ENCODE assay signal across 8 mouse cellular contexts in the genomic region with DNA sequence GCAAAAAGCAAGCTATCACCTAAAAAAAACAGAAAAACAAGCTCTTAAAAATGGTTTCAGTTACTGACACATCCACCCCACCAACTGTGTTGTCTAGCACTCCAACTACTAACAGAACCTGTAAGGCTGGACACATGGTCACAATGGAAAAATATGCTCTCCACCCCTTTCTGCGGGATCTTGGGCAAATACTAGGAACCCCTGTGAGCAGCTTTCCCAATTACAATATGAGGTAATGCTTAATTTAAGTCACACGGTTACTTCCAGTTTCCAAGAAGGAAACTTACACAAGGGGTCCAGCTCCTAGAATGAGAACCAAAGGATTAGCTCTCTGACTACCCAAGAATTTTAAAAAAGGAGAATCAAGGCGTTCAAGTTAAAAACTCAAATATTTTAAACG. TPM values are rescaled to one million over a fixed set of nuclear protein-coding genes. Genes with fewer than 3 reads are reported as not detected.
DNase-seq lines count a peak whose midpoint lies in the region; ATAC-seq and TF ChIP-seq lines count a peak whose summit lies in the region.

No protein-coding gene starts in this region.

- peak overlapping the region; percentile 85 for H3K4me3 ChIP-seq in E14TG2a.4 (replicated peaks; ENCODE audit: low read length)
- peak overlapping the region; percentile 82 for H3K4me3 ChIP-seq in heart, postnatal 0 days (ENCODE audit: low read depth, low read length)
- H3K4me3 ChIP-seq in lung, embryonic 15.5 days: peak overlapping the region; percentile 99

- peak overlapping the region; percentile 98 for H3K9ac ChIP-seq in heart, postnatal 0 days (replicated peaks; ENCODE audit: low read depth, low read length)
- H3K9ac ChIP-seq in lung, embryonic 15.5 days: peak overlapping the region; percentile 97

- peak; percentile 28 for DNase-seq in adrenal gland, adult 2 months
- DNase-seq in adrenal gland, postnatal 25 days: no peak
- DNase-seq in heart, postnatal 0 days (ENCODE audit: low spot score): peak; percentile 31
- DNase-seq in layer of hippocampus, postnatal 25 days (ENCODE audit: extremely low spot score in 1 of 2, low spot score in 1 of 2): no peak
- DNase-seq in urinary bladder, postnatal 14 days (ENCODE audit: low spot score): no peak
- DNase-seq in adrenal gland, adult 18-20 months (ENCODE audit: low spot score in 2 of 2): no peak

- WGBS in heart, postnatal 0 days: 31% methylated on average over 4 of the region's 4 CpGs
- WGBS in lung, embryonic 15.5 days: 17% methylated on average over 4 of the region's 4 CpGs

- peaks cover 31% of the 10 kb centered on the region for H3K36me3 ChIP-seq in E14TG2a.4 (ENCODE audit: insufficient read depth, low read length)
- H3K36me3 ChIP-seq in heart, postnatal 0 days (replicated peaks; ENCODE audit: control insufficient read depth, insufficient read depth, low read length): peaks cover 23% of the 10 kb centered on the region
- peaks cover 25% of the 10 kb centered on the region for H3K36me3 ChIP-seq in lung, embryonic 15.5 days

- H3K9me3 ChIP-seq in E14TG2a.4 (ENCODE audit: low read length): peaks cover 5% of the 10 kb centered on the region; the same call in 1 of the 2 replicates
- H3K9me3 ChIP-seq in heart, postnatal 0 days (replicated peaks; ENCODE audit: control insufficient read depth, low read length): no peaks in the 10 kb centered on the region
- H3K9me3 ChIP-seq in lung, embryonic 15.5 days: no peaks in the 10 kb centered on the region

- peak overlapping the region; percentile 97 for H3K27ac ChIP-seq in heart, postnatal 0 days (ENCODE audit: low read depth)
- H3K27ac ChIP-seq in lung, embryonic 15.5 days: peak overlapping the region; percentile 24; the same call in 1 of the 2 replicates

- peak overlapping the region; percentile 83 for H3K4me2 ChIP-seq in heart, postnatal 0 days (ENCODE audit: low read depth, low read length)
- H3K4me2 ChIP-seq in lung, embryonic 15.5 days: peak overlapping the region; percentile 75

- H3K4me1 ChIP-seq in E14TG2a.4 (replicated peaks; ENCODE audit: low read depth, low read length): peaks cover 6% of the 10 kb centered on the region
- peaks cover 17% of the 10 kb centered on the region; the same call in 1 of the 2 replicates for H3K4me1 ChIP-seq in heart, postnatal 0 days (ENCODE audit: control insufficient read depth, insufficient read depth)
- peaks cover 14% of the 10 kb centered on the region for H3K4me1 ChIP-seq in lung, embryonic 15.5 days

- H3K27me3 ChIP-seq in E14TG2a.4 (ENCODE audit: insufficient read depth, low read length): peaks cover 35% of the 10 kb centered on the region
- no peaks in the 10 kb centered on the region for H3K27me3 ChIP-seq in heart, postnatal 0 days (ENCODE audit: control insufficient read depth, insufficient read depth, low read length)
- H3K27me3 ChIP-seq in lung, embryonic 15.5 days: no peaks in the 10 kb centered on the region

- TF ChIP-seq EP300 in heart, postnatal 0 days (IDR thresholded peaks at IDR 0.05; ENCODE audit: low read depth): no peak

- ATAC-seq in heart, postnatal 0 days (ENCODE audit: insufficient read depth, low read depth): no peak
- no peak for ATAC-seq in lung, embryonic 15.5 days (ENCODE audit: borderline replicate concordance, extremely low read depth, low FRiP score, low TSS enrichment)

- TF ChIP-seq CTCF in E14TG2a.4 (conservative IDR thresholded peaks at IDR 0.05; ENCODE audit: low read length): no peak
- no peak for TF ChIP-seq CTCF in heart, postnatal 0 days (IDR thresholded peaks at IDR 0.05; ENCODE audit: low read depth)

RNA-seq across cellular contexts. Expression of gene Sav1, which starts 1.3 kb away (rescaled TPM):
- total RNA-seq in adrenal gland, adult 2 months (2021): 10 to 100 TPM; 51.8 to 56.7 TPM
- polyA plus RNA-seq in adrenal gland, adult 2 months (2012; rRNA removed): 4.2 and 5.3 TPM in 2 replicates
- total RNA-seq in adrenal gland, postnatal 25 days (2021): 45.5 and 46.7 TPM in 2 replicates
- 35.5 and 48.1 TPM in 2 replicates for total RNA-seq in heart, postnatal 0 days (2014; rRNA removed; ENCODE audit: low replicate concordance)
- 4.0 and 4.3 TPM in 2 replicates for polyA plus RNA-seq in heart, postnatal 0 days (2015; fragmentation: Nextera tagmentation; extraction: Ambion mirVana)
- 8.9 and 9.0 TPM in 2 replicates for polyA plus RNA-seq in lung, embryonic 15.5 days (2015; fragmentation: Nextera tagmentation; extraction: Ambion mirVana)
- 10 to 100 TPM; 15.1 to 17.4 TPM for total RNA-seq in layer of hippocampus, postnatal 25 days (2021)
- total RNA-seq in adrenal gland, adult 18-20 months (2021): 10 to 100 TPM; 51.0 to 54.0 TPM

Comparison
In these comparisons a context has a peak if more than half of its experiments do, and no peak if none do; other contexts are left out.
1. DNase-seq: peak in adrenal gland, adult 2 months (single experiment) and heart, postnatal 0 days (single experiment); none in adrenal gland, postnatal 25 days (single experiment), layer of hippocampus, postnatal 25 days (0 of 2), urinary bladder, postnatal 14 days (single experiment) and adrenal gland, adult 18-20 months (0 of 2).
2. Peak in every context shown above with its lines, with median percentiles within 50 percentile points of each other: H3K4me3 ChIP-seq.